Comparison of ENCODE assay signal across 13 mouse cellular contexts in the genomic region with DNA sequence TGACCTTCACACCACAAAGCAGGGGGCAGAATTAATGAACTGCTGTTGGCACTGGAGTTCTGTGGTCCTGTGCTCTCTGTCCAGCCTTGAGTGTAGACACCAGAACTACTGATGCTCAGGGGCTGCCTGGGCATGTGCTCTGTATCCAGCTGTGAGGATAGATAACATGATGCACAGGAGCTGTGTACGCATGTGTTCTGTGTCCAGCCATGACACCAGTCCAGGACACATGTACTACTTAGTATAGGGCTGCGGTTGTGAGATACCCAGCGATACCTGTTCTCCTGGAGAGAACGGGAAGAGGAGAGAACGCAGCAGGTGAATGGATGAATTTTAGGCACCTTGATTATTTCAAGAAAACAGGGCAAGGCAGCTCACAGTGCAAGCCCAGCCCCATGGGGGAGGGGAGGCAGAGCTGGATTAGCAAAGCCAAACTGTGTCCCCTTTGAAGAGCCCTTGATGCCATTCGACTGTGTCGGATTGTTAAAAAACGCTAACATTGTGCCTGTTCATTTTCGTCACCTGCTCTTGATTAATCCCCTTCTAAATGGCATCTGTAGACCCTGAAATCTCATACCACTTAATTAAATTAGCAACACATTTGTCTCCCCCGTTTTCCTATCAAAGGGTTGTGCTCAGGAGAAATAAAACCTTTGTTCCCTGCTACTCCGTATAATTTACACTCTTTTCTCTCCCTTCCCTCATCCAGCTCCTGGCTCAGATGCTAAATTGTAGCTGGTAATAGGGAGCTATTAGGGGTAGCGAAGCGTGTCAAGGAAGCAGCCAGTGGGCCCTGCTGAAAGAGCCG.
DNase-seq lines count a peak whose midpoint lies in the region; ATAC-seq lines count a peak whose summit lies in the region.
"Had no signal": no experiment of that assay in that cellular context is flagged by ENCODE, and none has a peak within 500 bp of the region (broad histone marks: within the 10 kb centered on the region; RNA-seq: fewer than 3 reads in every experiment).

No protein-coding gene starts in this region.

- H3K27me3 ChIP-seq in kidney, embryonic 15.5 days = peaks cover 86% of the 10 kb centered on the region
- H3K27me3 ChIP-seq in forebrain, embryonic 14.5 days (replicated peaks; ENCODE audit: control insufficient read depth, insufficient read depth, low read length) = peaks cover 48% of the 10 kb centered on the region
- peaks cover 8% of the 10 kb centered on the region for H3K27me3 ChIP-seq in neural tube, embryonic 15.5 days (replicated peaks)

- H3K4me3 ChIP-seq in kidney, embryonic 15.5 days (replicated peaks) = no peak overlapping the region
- no peak overlapping the region for H3K4me3 ChIP-seq in forebrain, embryonic 14.5 days (ENCODE audit: low read depth, low read length)
- no peak overlapping the region for H3K4me3 ChIP-seq in neural tube, embryonic 15.5 days (replicated peaks)
- H3K4me3 ChIP-seq: erythroblast, embryonic 14.5 days; limb, embryonic 13.5 days had no signal

- DNase-seq in kidney, adult 8-10 months = no peak
- peak; percentile 67 for DNase-seq in forebrain, embryonic 14.5 days (ENCODE audit: low spot score)
- DNase-seq in mesoderm, embryonic 11.5 days (ENCODE audit: low read depth, low spot score) = peak; percentile 61
- no peak for DNase-seq in urinary bladder, postnatal 36 days (ENCODE audit: low spot score in 2 of 2)
- DNase-seq in gastrocnemius, postnatal 25 days = no peak
- no peak for DNase-seq in adrenal gland, postnatal 36 days
- DNase-seq: heart, postnatal 14 days; lung, postnatal 14 days had no signal

- H3K4me1 ChIP-seq in kidney, embryonic 15.5 days = peaks cover 7% of the 10 kb centered on the region; the same call in 1 of the 2 replicates
- peaks cover 7% of the 10 kb centered on the region for H3K4me1 ChIP-seq in forebrain, embryonic 14.5 days (ENCODE audit: control insufficient read depth, insufficient read depth, low read length)
- H3K4me1 ChIP-seq in neural tube, embryonic 15.5 days = peaks cover 11% of the 10 kb centered on the region

- H3K27ac ChIP-seq in kidney, embryonic 15.5 days = no peak overlapping the region
- no peak overlapping the region for H3K27ac ChIP-seq in forebrain, embryonic 14.5 days (ENCODE audit: low read depth, low read length)
- H3K27ac ChIP-seq in neural tube, embryonic 15.5 days (replicated peaks) = 0 out of 2 replicates have a peak overlapping the region, but pooled peaks have one; percentile 2
- H3K27ac ChIP-seq: limb, embryonic 13.5 days had no signal

- WGBS in kidney, embryonic 15.5 days = 28% methylated on average over 14 of the region's 14 CpGs
- 16% methylated on average over 14 of the region's 14 CpGs for WGBS in forebrain, embryonic 14.5 days
- 20% methylated on average over 14 of the region's 14 CpGs for WGBS in neural tube, embryonic 15.5 days

- no peak overlapping the region for H3K9ac ChIP-seq in kidney, embryonic 15.5 days
- H3K9ac ChIP-seq in forebrain, embryonic 14.5 days (ENCODE audit: low read length) = no peak overlapping the region
- H3K9ac ChIP-seq in neural tube, embryonic 15.5 days (replicated peaks) = no peak overlapping the region
- H3K9ac ChIP-seq: limb, embryonic 13.5 days had no signal

- no peak overlapping the region for H3K4me2 ChIP-seq in kidney, embryonic 15.5 days
- no peak overlapping the region for H3K4me2 ChIP-seq in forebrain, embryonic 14.5 days (ENCODE audit: low read length)
- H3K4me2 ChIP-seq in neural tube, embryonic 15.5 days = peak overlapping the region; percentile 9; the same call in 1 of the 2 replicates
- H3K4me2 ChIP-seq: limb, embryonic 13.5 days had no signal

- no peaks in the 10 kb centered on the region for H3K36me3 ChIP-seq in kidney, embryonic 15.5 days
- H3K36me3 ChIP-seq in forebrain, embryonic 14.5 days (ENCODE audit: control insufficient read depth, insufficient read depth, low read length) = no peaks in the 10 kb centered on the region
- no peaks in the 10 kb centered on the region for H3K36me3 ChIP-seq in neural tube, embryonic 15.5 days
- H3K36me3 ChIP-seq: G1E; limb, embryonic 13.5 days had no signal

- peak; percentile 73 for ATAC-seq in kidney, embryonic 15.5 days (replicated peaks; ENCODE audit: low FRiP score)
- ATAC-seq in forebrain, embryonic 14.5 days = peak; percentile 76
- ATAC-seq in neural tube, embryonic 15.5 days (ENCODE audit: low FRiP score) = peak; percentile 87

- no peaks in the 10 kb centered on the region for H3K9me3 ChIP-seq in kidney, embryonic 15.5 days (replicated peaks)
- H3K9me3 ChIP-seq in forebrain, embryonic 14.5 days (replicated peaks; ENCODE audit: control insufficient read depth, low read length) = no peaks in the 10 kb centered on the region
- H3K9me3 ChIP-seq in neural tube, embryonic 15.5 days (replicated peaks) = no peaks in the 10 kb centered on the region
- H3K9me3 ChIP-seq: limb, embryonic 13.5 days had no signal

Comparison
In these comparisons a context has a peak if more than half of its experiments do, and no peak if none do; other contexts are left out.
1. DNase-seq: peak in forebrain, embryonic 14.5 days (single experiment) and mesoderm, embryonic 11.5 days (single experiment); none in kidney, adult 8-10 months (0 of 2), urinary bladder, postnatal 36 days (0 of 2), gastrocnemius, postnatal 25 days (single experiment) and adrenal gland, postnatal 36 days (0 of 2).
2. Peak in every context shown above with its lines, with median percentiles within 50 percentile points of each other: ATAC-seq.